Mouse (Mus musculus): Measurements from ENCODE around the gene Btbd6.

Btbd6 gene

GRCm38 (mm10) chr12:112951150-112951842, 25.0 kb upstream of the Btbd6 start:
- in situ Hi-C loops (cut with MboI; ENCODE audit: low pct_unique_long_range_greater_than_20kb in 1 of 2, low sequenced_read_pairs in 2 of 2, unreplicated experiment in 1 of 2), result no loop called here

- in situ Hi-C loops (cut with MboI; ENCODE audit: low pct_unique_long_range_greater_than_20kb in 1 of 2, low sequenced_read_pairs in 2 of 2, unreplicated experiment in 1 of 2), result no loop called here
Measured at GRCm38 (mm10) chr12:112952433-112952832, 23.8 kb upstream of the Btbd6 start.

GRCm38 (mm10) chr12:112952926-112953565, 23.2 kb upstream of the Btbd6 start:
- in situ Hi-C loops (cut with MboI; ENCODE audit: low pct_unique_long_range_greater_than_20kb in 1 of 2, low sequenced_read_pairs in 2 of 2, unreplicated experiment in 1 of 2), result no loop called here

GRCm38 (mm10) chr12:112955800-112956199, 20.5 kb upstream of the Btbd6 start:
- in situ Hi-C loops (cut with MboI; ENCODE audit: low pct_unique_long_range_greater_than_20kb in 1 of 2, low sequenced_read_pairs in 2 of 2, unreplicated experiment in 1 of 2), result no loop called here

GRCm38 (mm10) chr12:112958303-112958702, 18.0 kb upstream of the Btbd6 start:
- in situ Hi-C loops (cut with MboI; ENCODE audit: low pct_unique_long_range_greater_than_20kb in 1 of 2, low sequenced_read_pairs in 2 of 2, unreplicated experiment in 1 of 2), result no loop called here

- in situ Hi-C loops (cut with MboI; ENCODE audit: low pct_unique_long_range_greater_than_20kb in 1 of 2, low sequenced_read_pairs in 2 of 2, unreplicated experiment in 1 of 2), result no loop called here
Measured at GRCm38 (mm10) chr12:112959421-112959820, 16.9 kb upstream of the Btbd6 start.

GRCm38 (mm10) chr12:112961428-112961827, 14.9 kb upstream of the Btbd6 start:
- in situ Hi-C loops (cut with MboI; ENCODE audit: low pct_unique_long_range_greater_than_20kb in 1 of 2, low sequenced_read_pairs in 2 of 2, unreplicated experiment in 1 of 2), result no loop called here

- in situ Hi-C loops (cut with MboI; ENCODE audit: low pct_unique_long_range_greater_than_20kb in 1 of 2, low sequenced_read_pairs in 2 of 2, unreplicated experiment in 1 of 2), result no loop called here
Measured at GRCm38 (mm10) chr12:112961872-112962271, 14.4 kb upstream of the Btbd6 start.

GRCm38 (mm10) chr12:112965783-112966182, 10.5 kb upstream of the Btbd6 start:
- in situ Hi-C loops (cut with MboI; ENCODE audit: low pct_unique_long_range_greater_than_20kb in 1 of 2, low sequenced_read_pairs in 2 of 2, unreplicated experiment in 1 of 2), result no loop called here

GRCm38 (mm10) chr12:112968943-112969342, 7.3 kb upstream of the Btbd6 start:
- in situ Hi-C loops (cut with MboI; ENCODE audit: low pct_unique_long_range_greater_than_20kb in 1 of 2, low sequenced_read_pairs in 2 of 2, unreplicated experiment in 1 of 2), result no loop called here

- in situ Hi-C loops (cut with MboI; ENCODE audit: low pct_unique_long_range_greater_than_20kb in 1 of 2, low sequenced_read_pairs in 2 of 2, unreplicated experiment in 1 of 2), result no loop called here
Measured at GRCm38 (mm10) chr12:112969616-112970015, 6.7 kb upstream of the Btbd6 start.

GRCm38 (mm10) chr12:112974736-112975135, 1.5 kb upstream of the Btbd6 start:
- in situ Hi-C loops (cut with MboI; ENCODE audit: low pct_unique_long_range_greater_than_20kb in 1 of 2, low sequenced_read_pairs in 2 of 2, unreplicated experiment in 1 of 2), result no loop called here

GRCm38 (mm10) chr12:112977156-112977555, 874 bp downstream of the Btbd6 start:
- in situ Hi-C loops (cut with MboI; ENCODE audit: low pct_unique_long_range_greater_than_20kb in 1 of 2, low sequenced_read_pairs in 2 of 2, unreplicated experiment in 1 of 2), result no loop called here

- in situ Hi-C loops (cut with MboI; ENCODE audit: low pct_unique_long_range_greater_than_20kb in 1 of 2, low sequenced_read_pairs in 2 of 2, unreplicated experiment in 1 of 2), result no loop called here
Measured at GRCm38 (mm10) chr12:112982031-112982430, 5.7 kb downstream of the Btbd6 start.

GRCm38 (mm10) chr12:112985346-112985745, 9.1 kb downstream of the Btbd6 start:
- in situ Hi-C loops (cut with MboI; ENCODE audit: low pct_unique_long_range_greater_than_20kb in 1 of 2, low sequenced_read_pairs in 2 of 2, unreplicated experiment in 1 of 2), result no loop called here

GRCm38 (mm10) chr12:112987877-112988276, 11.6 kb downstream of the Btbd6 start:
- in situ Hi-C loops (cut with MboI; ENCODE audit: low pct_unique_long_range_greater_than_20kb in 1 of 2, low sequenced_read_pairs in 2 of 2, unreplicated experiment in 1 of 2), result no loop called here

GRCm38 (mm10) chr12:112990706-112991405, 14.6 kb downstream of the Btbd6 start:
- in situ Hi-C loops (cut with MboI; ENCODE audit: low pct_unique_long_range_greater_than_20kb in 1 of 2, low sequenced_read_pairs in 2 of 2, unreplicated experiment in 1 of 2), result no loop called here

- in situ Hi-C loops (cut with MboI; ENCODE audit: low pct_unique_long_range_greater_than_20kb in 1 of 2, low sequenced_read_pairs in 2 of 2, unreplicated experiment in 1 of 2), result no loop called here
Measured at GRCm38 (mm10) chr12:112991444-112991843, 15.2 kb downstream of the Btbd6 start.

- in situ Hi-C loops (cut with MboI; ENCODE audit: low pct_unique_long_range_greater_than_20kb in 1 of 2, low sequenced_read_pairs in 2 of 2, unreplicated experiment in 1 of 2), result no loop called here
Measured at GRCm38 (mm10) chr12:112994153-112994552, 17.9 kb downstream of the Btbd6 start.
